In the genomic region with DNA sequence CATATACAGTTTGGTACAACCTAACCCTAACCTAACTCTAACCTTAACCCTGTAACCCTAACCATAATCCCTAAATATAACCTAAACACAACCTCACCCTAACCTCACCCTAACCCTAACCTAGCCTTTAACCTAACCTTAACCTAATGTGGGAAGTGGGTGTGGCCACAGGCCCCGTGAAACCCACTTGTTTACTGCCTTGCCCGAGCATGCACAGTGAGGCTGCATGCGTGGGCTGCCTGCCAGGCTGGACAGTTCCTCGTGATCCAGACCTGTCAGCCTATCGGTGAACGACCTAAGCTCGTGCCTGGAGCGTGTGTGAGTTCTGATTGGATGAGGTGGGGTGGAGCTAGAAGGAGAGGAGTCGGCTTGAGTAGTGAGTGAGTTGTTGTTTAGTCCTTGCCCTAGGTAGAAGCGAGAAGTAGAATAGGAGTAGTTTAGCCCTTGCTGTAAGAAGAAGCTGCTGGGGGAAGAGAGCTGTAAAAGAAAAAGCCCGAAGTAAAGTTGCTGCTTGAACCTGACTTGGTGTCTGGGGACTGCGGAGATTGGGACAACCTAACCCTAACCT, we compare ENCODE assay signal across 3 mouse cellular contexts. TPM values are rescaled to one million over a fixed set of nuclear protein-coding genes. Genes with fewer than 3 reads are reported as not detected.
"Had no signal": no experiment of that assay in that cellular context is flagged by ENCODE, and none has a peak within 500 bp of the region (broad histone marks: within the 10 kb centered on the region; RNA-seq: fewer than 3 reads in every experiment).

No protein-coding gene starts in this region.

RNA-seq across cellular contexts. Expression of gene Zdbf2, which starts 50.6 kb away (rescaled TPM):
- total RNA-seq: megakaryocyte, adult 5-6 weeks; megakaryocyte-erythroid progenitor cell, adult 5-6 weeks had no signal
- polyA plus RNA-seq: small intestine, adult 2 months had no signal
